Mouse (Mus musculus) heart, embryonic 14.5 days (tissue): ENCODE data around the gene 1700016H13Rik. TPM values are rescaled to one million over a fixed set of nuclear protein-coding genes. Genes with fewer than 3 reads are reported as not detected.
A peak's percentile ranks its signal among the peaks of the same experiment; 100 is the strongest.

Experiments
- ATAC-seq: fragments of 200-750 bp; cut with Nextera tagmentation; 2 replicates; pipeline ENCODE4 v1.8.0; 2017; ENCODE audit warnings: low read depth, moderate TSS enrichment; ENCODE audit not compliant: insufficient number of reproducible peaks, insufficient read depth, low FRiP score
- H3K27ac ChIP-seq, 2 experiments: fragments of 200-500 bp in 1 of 2; fragments of 300-500 bp in 1 of 2; sonication (generic) in 1 of 2; replicated peaks in 1 of 2; 2 replicates each; pipeline ENCODE4 v1.5.1; 2012 to 2014; ENCODE audit warnings: low read depth in 2 of 2, low read length in 2 of 2, control low read depth in 1 of 2, mild to moderate bottlenecking in 1 of 2, mixed read lengths in 1 of 2; ENCODE audit not compliant: control insufficient read depth in 1 of 2, insufficient read depth in 1 of 2
- H3K27me3 ChIP-seq: fragments of 300-500 bp; sonication (generic); 2 replicates; pipeline ENCODE4 v1.6.1; 2014; ENCODE audit warnings: mild to moderate bottlenecking, low read length, control low read depth; ENCODE audit not compliant: control insufficient read depth, insufficient read depth
- H3K36me3 ChIP-seq: fragments of 300-500 bp; sonication (generic); 2 replicates; pipeline ENCODE4 v1.6.1; 2014; ENCODE audit warnings: mild to moderate bottlenecking, control low read depth, low read length, mixed read lengths; ENCODE audit not compliant: control insufficient read depth, insufficient read depth
- H3K4me1 ChIP-seq, 2 experiments: fragments of 200-500 bp in 1 of 2; fragments of 300-500 bp in 1 of 2; sonication (generic) in 1 of 2; 2 replicates each; pipeline ENCODE4 v1.6.1; 2012 to 2014; ENCODE audit warnings: low read length in 2 of 2, control low read depth in 1 of 2, mixed read lengths in 1 of 2; ENCODE audit not compliant: control insufficient read depth in 2 of 2, insufficient read depth in 2 of 2
- H3K4me2 ChIP-seq: fragments of 300-500 bp; sonication (generic); 2 replicates; pipeline ENCODE4 v1.6.1; 2014; ENCODE audit warnings: mild to moderate bottlenecking, low read length
- H3K4me3 ChIP-seq, 2 experiments: fragments of 200-500 bp in 1 of 2; fragments of 300-500 bp in 1 of 2; sonication (generic) in 1 of 2; 2 replicates each; pipeline ENCODE4 v1.5.1; 2012 to 2014; ENCODE audit warnings: low read length in 2 of 2, mild to moderate bottlenecking in 2 of 2, control low read depth in 1 of 2, low read depth in 1 of 2, moderate library complexity in 1 of 2; ENCODE audit not compliant: control insufficient read depth in 1 of 2, insufficient read depth in 1 of 2
- H3K9ac ChIP-seq: fragments of 300-500 bp; sonication (generic); 2 replicates; pipeline ENCODE4 v1.6.1; 2014; ENCODE audit warnings: mild to moderate bottlenecking, low read length
- H3K9me3 ChIP-seq: fragments of 300-500 bp; sonication (generic); 2 replicates; pipeline ENCODE4 v1.6.1; 2016; ENCODE audit warnings: low read length, control low read depth; ENCODE audit not compliant: control insufficient read depth
- WGBS: fragments of 180-500 bp; shearing (Covaris S2); extraction: QIAGEN DNeasy Blood & Tissue Kit; methylation state at CpG from one replicate; pipeline ENCODE4 v1.1.7; 2014; 5-methylcytosine and 5-hydroxymethylcytosine counted together
- polyA plus RNA-seq: library from polyadenylated mRNA; unstranded; fragments of >200 nt; fragmentation: Nextera tagmentation; extraction: Ambion mirVana; gene quantifications from 2 replicates; pipeline ENCODE4 v1.2.1, GENCODE M21; 2014

The 1700016H13Rik gene
- polyA plus RNA-seq, 1 experiment from 2014 or later: 0.26 TPM

GRCm38 (mm10) chr5:103603115-103603893 lies 52.5 kb downstream of the 1700016H13Rik start:
- Histone ChIP-seq H3K4me2 (no peak overlapping the region), H3K27me3 (no peaks in the 10 kb centered on the region), H3K4me1 (peaks cover 8 to 10% of the 10 kb centered on the region in 2 experiments), H3K27ac (no peak overlapping the region), H3K36me3 (no peaks in the 10 kb centered on the region), H3K4me3 (no peak overlapping the region), H3K9ac (no peak overlapping the region), H3K9me3 (no peaks in the 10 kb centered on the region)
- 67% methylated on average over 11 of the region's 11 CpGs for WGBS
- ATAC-seq: peak; percentile 54; the same call in 1 of the 2 replicates

- H3K4me1 ChIP-seq: peaks cover 27 to 31% of the 10 kb centered on the region in 2 experiments
- ATAC-seq: no peak
- no peaks in the 10 kb centered on the region for H3K9me3 ChIP-seq
- no peak overlapping the region for H3K4me2 ChIP-seq
- H3K9ac ChIP-seq: no peak overlapping the region
- no peaks in the 10 kb centered on the region for H3K36me3 ChIP-seq
- H3K27me3 ChIP-seq: no peaks in the 10 kb centered on the region
- H3K4me3 ChIP-seq: no peak overlapping the region
- H3K27ac ChIP-seq: peak overlapping the region in 1 of 2 experiments; percentile 33; a peak in 2 of 4 replicates
- 81% methylated on average over 5 of the region's 5 CpGs for WGBS
Measured at GRCm38 (mm10) chr5:103598881-103599280, 56.9 kb downstream of the 1700016H13Rik start.

- 37% methylated on average over 9 of the region's 9 CpGs for WGBS
- H3K27ac ChIP-seq: peak overlapping the region; percentile 33 to 51; a peak in 3 of 4 replicates
- no peak for ATAC-seq
Measured at GRCm38 (mm10) chr5:103598264-103598663, 57.5 kb downstream of the 1700016H13Rik start.

More at GRCm38 (mm10) chr5:103598264-103598663, 57.5 kb downstream of the 1700016H13Rik start:
- Histone ChIP-seq H3K9me3 (no peaks in the 10 kb centered on the region), H3K27me3 (no peaks in the 10 kb centered on the region), H3K36me3 (peaks cover 4% of the 10 kb centered on the region; the same call in 1 of the 2 replicates), H3K9ac (peak overlapping the region; percentile 46), H3K4me3 (no peak overlapping the region), H3K4me2 (0 out of 2 replicates have a peak overlapping the region, but pooled peaks have one; percentile 6), H3K4me1 (peaks cover 27 to 31% of the 10 kb centered on the region in 2 experiments)

Other genes with a start within 250 kb of the 1700016H13Rik start
- 8.5 and 9.3 TPM in 2 replicates for gene Ptpn13, start 230.8 kb downstream of the 1700016H13Rik start, polyA plus RNA-seq
- gene Slc10a6, start 26.6 kb downstream of the 1700016H13Rik start, polyA plus RNA-seq: 0.76 and 1.6 TPM in 2 replicates
- 9.9 and 10.6 TPM in 2 replicates for gene Aff1, start 36.4 kb upstream of the 1700016H13Rik start, polyA plus RNA-seq